Mouse (Mus musculus) urinary bladder, adult 18-20 months (tissue): ENCODE results near the gene Fkbp14.

Experiments used
- DNase-seq, 2 experiments: peaks; one replicate each; pipeline ENCODE4 v3.0.0; 2022; ENCODE audit warnings: low spot score in 2 of 2, mixed read lengths in 2 of 2

Gene Fkbp14

DNA sequence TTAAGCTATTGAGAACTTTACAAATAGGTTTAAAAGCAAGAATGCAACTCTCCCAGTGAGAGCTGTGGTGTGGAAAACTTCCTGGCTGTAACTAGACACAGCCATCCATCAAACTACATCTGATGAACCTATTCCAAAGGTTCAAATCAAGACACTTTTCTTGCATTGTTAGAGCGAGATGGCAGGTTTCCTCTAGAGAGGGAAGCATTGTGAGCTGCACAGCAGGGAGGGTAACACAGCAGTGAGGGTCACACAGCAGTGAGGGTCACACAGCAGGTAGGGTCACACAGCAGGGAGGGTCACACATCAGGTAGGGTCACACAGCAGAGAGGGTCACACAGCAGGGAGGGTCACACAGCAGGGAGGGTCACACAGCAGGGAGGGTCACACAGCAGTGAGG, 8.9 kb downstream of the Fkbp14 start:
- DNase-seq, result no peak

DNA sequence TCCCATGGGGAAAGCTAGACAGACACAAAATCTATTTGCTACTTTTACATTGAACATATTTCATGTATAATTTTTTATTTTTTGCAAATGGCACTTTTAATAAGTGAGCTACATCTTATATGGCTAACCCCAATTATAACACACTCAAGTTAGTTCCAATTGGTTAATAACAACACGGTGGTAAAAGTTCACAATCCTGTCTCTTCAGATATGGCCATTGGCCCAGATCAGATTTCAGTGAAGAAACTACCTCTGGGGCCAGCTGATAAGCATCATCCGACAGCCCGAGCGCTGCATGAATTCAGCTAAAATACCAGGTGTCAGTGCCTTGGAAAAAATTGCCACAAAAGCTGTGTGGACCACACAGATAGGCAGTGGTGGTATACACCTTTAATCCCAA, 9.4 kb downstream of the Fkbp14 start:
- DNase-seq, result no peak

- DNase-seq, result no peak
Measured at GRCm38 (mm10) chr6:54586911-54587310, 10.2 kb downstream of the Fkbp14 start.

- no peak for DNase-seq
Measured at GRCm38 (mm10) chr6:54586175-54586574, 10.9 kb downstream of the Fkbp14 start.

DNA sequence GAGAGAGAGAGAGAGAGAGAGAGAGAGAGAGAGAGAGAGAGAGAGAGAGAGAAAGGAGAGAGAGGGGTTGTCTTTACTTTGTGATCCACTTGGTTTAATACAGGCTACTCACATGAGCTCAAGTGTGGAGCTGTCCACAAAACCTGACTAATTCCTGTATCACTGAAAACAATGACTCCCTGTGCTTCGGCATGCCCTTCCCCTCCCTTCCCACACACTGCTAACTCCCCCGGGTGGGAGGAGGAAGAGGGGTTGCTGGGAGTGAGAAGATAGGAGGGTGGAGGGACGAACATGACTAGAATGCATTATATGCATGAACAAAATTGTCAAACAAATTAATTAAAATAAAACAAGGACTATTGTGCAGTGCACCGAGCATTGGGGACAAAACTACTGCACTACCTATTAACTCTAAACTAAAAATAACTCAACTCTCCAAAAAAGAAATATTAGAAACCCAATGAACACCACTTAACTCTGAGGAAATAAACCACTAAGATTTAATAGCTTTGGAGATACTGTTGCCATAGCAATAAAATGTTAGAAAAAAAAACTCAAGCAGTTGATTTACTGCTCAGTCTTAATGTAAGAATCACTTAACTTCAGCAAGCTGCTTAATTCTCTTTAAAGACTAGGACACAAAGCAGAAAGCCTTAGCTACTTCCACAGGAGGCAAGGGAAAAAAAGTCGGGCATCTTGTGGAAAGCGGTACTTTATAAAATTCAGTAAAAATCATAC, 23.7 kb downstream of the Fkbp14 start:
- DNase-seq, result no peak

DNA sequence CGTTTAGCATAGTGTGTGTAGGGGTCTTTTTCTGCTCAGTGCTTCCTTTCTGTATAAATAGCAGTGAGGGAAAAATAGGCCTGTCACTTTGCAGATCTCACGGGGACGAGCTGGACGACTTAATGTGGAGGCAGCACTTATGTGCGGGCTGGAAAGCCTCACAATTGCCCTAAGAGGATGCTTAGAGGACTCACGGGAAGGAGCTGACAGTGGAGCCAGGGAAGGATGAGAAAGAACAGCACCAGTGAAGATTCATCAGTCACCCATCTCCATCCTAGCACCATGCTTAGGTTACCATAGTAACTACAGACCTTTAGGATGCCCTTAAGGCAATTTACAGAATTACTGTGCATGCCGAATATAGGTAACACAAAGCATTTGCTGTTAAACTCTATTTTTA, 27.3 kb downstream of the Fkbp14 start:
- no peak for DNase-seq

DNA sequence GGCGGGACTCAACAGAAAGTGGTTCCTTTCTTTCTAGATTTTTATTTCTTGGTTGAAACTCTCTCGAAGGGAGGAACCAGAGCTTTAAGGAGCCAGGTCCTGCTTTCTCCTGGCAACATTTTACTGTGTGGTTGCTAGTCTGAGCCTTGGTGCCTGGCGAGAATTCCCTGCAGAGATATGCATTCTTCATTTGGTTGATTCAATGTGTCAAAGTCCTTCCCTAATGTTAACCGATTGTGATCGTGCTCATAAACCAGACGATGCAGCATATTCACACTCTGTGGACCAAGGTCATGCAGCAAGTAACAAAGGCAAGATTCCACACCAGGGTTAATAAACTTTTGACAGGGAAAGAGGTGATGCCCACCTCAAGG, 30.6 kb downstream of the Fkbp14 start:
- DNase-seq, result no peak

- DNase-seq, result peak; percentile 41 to 52
Measured at GRCm38 (mm10) chr6:54565665-54566545, 31.2 kb downstream of the Fkbp14 start, which contains the start of gene Scrn1. TSS of gene Scrn1 (minus strand) at chr6:54566489.

- DNase-seq, result no peak
Measured at GRCm38 (mm10) chr6:54565012-54565411, 32.1 kb downstream of the Fkbp14 start.

GRCm38 (mm10) chr6:54564506-54564991, 32.6 kb downstream of the Fkbp14 start:
- no peak for DNase-seq

DNA sequence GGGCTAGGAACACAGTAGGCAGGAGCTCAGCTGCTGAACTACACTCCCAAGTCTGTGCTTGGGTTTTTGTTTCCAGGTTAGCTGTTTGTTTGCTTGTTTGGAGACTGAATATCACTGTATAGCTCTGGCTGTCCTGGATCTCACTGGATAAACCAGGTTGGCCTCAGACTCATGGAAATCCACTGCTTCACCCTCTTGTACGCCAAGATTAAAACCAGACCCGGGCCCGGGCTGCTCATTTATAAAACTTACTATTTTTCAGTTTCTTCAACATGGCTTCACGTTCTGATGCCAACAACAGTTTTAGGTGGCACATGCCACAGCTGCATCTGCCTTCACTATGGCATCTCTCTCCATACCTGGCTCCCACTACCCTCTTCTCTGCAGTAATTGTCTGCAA, 33.5 kb downstream of the Fkbp14 start:
- no peak for DNase-seq

- DNase-seq, result no peak
Measured at GRCm38 (mm10) chr6:54562018-54562809, 34.9 kb downstream of the Fkbp14 start.

GRCm38 (mm10) chr6:54558466-54558865, 38.6 kb downstream of the Fkbp14 start:
- DNase-seq, result no peak

- DNase-seq, result no peak
Measured at GRCm38 (mm10) chr6:54557671-54558070, 39.4 kb downstream of the Fkbp14 start.

DNA sequence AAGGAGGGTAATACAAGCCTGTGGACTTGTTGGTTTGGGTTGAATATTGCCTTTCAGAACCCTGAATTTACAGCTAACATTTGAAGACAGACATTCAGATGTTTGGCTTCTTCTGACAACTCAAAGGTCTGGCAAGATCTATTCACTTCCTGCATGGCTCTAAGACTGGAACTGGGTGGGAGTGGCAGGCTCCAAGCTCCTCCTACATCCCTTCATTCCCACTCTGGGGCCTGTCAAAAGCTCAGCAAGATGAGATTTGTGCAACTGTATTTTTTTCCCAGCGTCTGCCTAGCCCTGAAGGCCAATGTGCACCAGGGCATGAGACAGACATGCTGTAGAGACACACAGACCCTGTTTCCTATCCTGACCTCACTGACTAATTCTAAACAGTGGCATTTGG, 41.3 kb downstream of the Fkbp14 start:
- no peak for DNase-seq

DNA sequence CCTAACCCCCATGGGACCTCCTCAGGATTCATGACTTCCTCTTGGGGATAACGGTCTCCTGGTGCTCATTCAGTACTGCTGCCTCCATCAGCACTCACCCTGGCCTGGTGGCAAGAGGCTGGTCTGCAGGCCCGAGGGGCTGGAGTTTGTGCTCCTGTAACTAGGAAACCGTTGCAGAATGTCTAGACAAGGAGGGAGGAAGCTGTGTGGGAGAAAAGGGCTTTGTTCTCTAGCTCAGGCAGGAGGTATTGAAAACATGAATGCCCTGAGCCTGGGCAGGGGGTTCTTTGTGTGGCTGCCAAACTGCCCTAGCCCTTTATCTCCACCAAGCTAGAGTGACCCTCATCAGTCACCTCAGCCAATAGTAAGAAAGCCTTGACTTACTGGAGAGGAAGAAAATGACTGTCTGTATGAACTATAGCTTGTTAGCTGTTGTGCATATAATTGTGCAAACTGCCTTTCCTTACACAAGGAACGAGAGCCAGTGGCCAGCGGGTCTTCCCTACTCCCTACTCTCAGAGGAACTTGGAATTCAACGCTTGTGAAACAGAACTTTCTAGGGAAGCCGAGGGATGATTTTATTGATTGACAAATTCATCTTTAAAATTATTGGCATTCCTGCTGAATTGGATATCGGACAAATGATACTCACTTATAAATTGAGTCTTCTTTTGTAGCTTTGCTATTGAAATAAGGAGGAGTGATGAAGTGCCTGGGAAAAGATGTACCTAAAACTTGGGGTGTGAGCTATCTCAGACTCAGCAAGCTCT, 42.6 kb downstream of the Fkbp14 start:
- DNase-seq, result no peak

DNA sequence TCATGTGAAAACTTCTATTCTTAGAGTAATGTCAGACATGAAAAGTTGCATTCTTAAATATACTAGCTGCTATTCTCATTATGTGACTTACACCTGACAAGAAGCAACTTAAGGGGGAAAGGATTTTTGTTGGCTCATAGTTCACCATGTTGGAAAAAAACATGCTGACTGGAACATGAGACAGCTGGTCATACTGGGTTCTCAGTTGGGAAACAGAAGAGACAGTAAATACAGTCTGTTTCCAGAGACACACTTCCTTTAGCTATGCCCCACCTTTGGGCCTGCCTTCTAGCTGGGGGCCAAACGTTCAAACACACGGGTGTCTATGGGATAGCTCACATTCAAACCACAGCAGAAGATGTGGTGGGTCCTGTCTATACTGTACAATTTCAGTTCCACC, 43.5 kb downstream of the Fkbp14 start:
- no peak for DNase-seq

DNA sequence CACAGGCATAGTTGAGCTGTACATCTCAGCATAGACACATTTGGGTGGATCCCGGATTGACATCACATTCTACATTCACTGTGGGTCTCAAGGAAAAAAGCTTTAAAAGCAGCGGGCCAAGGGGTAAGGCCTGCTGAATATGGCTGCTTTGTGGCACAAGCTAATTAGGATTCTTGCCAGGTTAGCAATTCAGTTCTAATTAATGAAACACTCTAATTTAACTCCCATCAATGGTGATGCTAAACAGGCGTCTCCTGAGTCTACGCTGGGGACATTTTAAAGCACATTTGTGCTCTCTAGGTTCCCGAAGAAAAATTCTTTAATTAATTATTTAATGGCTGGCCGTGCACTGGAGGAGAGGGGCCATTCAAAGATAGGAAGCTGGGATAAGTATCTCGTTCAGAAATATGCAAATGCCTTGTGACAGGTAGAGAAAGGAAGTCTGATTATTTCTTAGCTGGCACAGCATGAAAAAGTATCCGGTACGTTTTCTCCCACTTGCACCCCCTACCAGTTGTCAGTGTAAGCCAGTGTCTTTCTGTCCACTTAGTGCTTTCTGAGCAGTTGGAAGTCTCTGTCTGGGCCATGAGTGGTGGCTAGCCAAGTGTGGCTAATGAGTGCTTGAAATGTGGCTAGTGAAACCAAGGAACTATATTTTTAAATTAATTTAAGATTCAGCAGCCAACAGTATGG, 44.2 kb downstream of the Fkbp14 start:
- no peak for DNase-seq

DNA sequence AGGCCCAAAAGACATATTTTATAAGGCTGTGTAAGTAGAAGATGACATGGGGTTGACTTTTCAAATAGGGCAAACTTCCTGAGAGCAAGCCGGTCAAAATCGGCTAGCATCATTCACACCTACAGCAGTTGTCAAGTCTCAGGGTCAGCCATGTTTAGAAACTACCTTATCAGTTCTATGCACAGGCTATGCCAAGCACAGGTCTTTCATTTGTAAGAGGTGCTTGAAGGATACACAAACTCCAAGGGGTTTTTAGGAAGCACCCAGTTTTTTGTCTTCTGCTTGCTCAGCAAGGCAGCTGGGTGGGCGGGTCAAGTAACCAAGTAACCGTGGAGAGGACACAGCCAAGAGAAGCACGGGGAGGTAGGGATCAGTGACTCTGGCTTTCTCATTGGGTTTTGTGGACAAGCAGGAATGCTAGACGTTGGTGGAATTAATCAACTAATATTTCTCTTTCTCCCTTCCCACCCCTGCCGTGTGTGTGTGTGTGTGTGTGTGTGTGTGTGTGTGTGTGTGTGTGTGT, 46.2 kb downstream of the Fkbp14 start:
- DNase-seq, result no peak

GRCm38 (mm10) chr6:54549311-54549710, 47.8 kb downstream of the Fkbp14 start:
- no peak for DNase-seq
